Mouse (Mus musculus): ENCODE results near the gene Gm20388.

Gene Gm20388

DNA sequence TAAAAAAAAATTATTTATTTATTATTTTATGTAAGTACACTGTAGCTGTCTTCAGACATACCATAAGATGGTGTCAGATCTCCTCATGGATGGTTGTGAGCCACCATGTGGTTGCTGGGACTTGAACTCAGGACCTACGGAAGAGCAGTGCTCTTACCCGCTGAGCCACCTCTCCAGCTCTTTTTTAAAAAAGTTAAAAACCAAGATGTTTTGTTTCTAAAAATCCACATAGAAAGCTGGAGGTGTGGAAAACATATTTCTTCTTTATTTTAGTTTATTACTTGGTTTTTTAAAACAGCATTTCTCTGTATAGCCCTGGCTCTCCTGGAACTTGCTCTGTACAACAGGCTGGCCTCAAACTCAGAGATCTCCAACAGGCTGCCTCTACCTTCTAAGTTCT, 3417.9 kb downstream of the Gm20388 start:
- no peak for DNase-seq (ENCODE audit: low read depth, low spot score)

DNA sequence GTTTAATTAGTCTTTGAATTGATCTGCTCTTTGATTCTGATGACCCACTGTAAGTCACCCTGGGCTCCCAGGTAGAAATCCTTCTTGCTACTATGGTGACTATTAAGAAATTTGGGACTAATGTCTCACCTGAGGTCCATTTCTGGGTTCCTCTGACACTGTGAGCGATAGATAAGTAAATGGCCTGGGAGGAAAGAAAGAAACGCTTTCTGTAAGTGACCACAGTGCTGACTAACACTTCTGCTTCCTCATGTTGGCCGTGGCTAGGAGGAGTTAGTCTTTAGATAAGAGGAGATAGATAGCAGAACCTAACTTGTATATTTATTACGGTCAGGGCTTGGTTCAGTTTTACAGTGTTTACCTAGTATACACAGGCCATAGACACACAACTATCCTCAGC, 3418.7 kb downstream of the Gm20388 start:
- DNase-seq (ENCODE audit: low read depth, low spot score), result no peak

DNA sequence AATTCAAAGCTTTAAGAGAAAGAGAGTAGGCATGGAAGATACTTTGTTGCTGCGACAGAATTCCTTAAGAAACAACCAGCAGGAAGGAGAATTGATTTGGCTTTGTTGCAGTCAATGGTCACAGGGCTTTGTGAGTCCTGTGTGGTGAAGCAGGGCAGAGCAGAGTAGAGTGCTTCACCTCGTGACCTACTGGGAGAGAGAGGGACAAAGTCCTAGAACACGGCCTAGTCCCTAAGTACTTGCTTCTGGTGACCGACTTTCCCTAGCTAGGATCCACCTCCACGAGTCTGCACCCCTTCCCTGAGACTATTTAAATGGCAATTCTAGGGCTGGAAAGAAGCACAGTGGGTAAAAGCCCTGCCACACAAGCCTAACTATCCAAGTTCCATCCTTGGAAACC, 3419.3 kb downstream of the Gm20388 start:
- DNase-seq (ENCODE audit: low read depth, low spot score), result no peak

DNA sequence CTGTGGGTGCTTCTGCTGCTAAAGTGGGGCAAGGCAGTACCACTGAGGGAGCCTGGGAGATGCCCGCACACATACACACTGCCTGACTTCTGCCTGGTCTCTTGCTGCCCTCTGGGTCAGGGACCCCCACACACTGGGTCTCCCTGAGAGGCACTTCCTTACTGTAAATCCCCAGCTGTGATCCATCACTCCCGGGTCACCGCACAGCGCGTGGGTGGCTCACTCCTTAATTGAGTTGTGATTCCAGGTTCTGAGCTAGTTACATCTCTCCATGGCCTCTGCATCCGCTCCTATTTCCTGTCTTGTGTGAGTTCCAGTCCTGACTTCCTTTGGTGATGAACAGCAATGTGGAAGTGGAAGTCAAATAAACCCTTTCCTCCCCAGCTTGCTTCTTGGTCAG, 3420.1 kb downstream of the Gm20388 start:
- no peak for DNase-seq (ENCODE audit: low read depth, low spot score)

DNA sequence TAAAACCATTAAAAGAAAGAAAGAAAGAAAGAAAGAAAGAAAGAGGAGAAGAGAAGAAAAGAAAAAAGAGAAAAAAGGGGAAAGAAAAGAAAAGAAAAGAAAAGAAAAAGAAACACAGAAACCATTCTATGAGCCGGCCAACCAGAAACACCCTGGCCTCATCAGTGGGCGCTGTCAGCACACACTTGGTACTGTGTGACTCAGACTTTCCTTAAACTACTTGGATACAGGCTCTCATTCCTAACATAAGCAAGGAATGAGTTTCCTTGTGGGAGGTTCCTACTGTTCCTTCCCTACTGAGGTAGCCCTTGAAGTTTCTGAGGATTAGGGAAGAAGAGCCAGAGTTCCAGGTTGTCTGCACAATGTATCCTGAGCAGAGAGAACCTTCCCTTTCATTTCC, 3420.7 kb downstream of the Gm20388 start:
- no peak for DNase-seq (ENCODE audit: low read depth, low spot score)

DNA sequence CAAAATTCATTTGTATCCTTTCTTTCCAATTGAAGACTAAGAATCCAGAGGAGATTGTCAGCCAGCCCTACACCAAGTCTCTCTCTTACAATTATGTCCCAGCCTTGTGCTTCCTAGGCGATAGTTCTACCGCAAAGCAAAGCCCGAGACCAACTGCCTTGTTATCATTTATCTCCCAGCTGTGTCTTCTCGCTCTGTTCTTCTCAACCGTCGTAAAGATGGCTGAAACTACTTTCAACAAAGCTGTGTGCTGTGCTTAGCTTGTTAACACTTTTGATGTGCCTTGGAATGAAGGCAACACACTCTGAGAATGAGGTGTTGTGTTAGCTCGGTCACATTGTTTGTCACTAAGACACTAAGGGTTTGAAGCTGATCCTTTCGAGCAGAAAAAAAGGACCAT, 3421.2 kb downstream of the Gm20388 start:
- DNase-seq (ENCODE audit: low read depth, low spot score), result no peak

DNA sequence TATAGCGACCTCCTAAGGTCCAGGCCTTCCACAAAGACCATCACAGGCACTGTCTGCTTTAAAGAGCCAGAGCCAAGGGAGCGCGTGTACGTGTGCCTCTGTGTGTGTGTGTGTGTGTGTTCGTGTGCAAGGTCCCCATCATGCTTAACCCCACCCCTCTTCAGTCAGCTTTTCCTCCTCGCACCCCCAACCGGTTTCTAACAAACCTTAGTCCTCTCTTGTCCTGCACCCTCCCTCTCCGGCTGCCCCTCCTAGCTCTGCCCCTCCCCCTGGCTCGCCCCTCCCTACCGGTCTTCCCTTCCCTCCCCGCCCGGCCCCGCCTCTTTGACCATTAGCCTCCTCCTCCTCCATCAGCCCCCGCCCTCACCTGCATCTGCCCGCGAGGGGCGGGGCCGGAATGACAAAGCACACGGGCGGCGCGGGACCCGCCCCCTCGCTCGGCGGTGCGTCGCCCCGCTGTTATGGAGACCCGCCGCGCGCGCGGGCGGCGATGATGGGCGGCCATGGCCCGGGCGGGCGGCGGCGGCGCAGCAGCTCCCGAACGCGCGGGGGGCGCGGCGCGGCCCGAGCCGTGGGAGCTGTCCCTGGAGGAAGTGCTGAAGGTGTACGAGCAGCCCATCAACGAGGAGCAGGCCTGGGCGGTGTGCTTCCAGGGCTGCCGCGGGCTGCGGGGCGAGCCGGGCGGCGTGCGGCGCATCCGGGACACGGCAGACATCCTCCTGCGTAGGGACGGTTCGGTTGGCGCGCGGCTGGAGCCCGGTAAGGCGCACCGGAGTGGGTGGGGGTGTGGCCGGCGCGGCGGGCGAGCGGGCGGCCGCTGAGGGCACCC, 3421.8 kb downstream of the Gm20388 start, which contains the start of gene Spire2:
TSS of gene Spire2 (plus strand) at position 452 of the 829 bp plus-strand sequence.
- DNase-seq (ENCODE audit: low read depth, low spot score), result peak; percentile 78

DNA sequence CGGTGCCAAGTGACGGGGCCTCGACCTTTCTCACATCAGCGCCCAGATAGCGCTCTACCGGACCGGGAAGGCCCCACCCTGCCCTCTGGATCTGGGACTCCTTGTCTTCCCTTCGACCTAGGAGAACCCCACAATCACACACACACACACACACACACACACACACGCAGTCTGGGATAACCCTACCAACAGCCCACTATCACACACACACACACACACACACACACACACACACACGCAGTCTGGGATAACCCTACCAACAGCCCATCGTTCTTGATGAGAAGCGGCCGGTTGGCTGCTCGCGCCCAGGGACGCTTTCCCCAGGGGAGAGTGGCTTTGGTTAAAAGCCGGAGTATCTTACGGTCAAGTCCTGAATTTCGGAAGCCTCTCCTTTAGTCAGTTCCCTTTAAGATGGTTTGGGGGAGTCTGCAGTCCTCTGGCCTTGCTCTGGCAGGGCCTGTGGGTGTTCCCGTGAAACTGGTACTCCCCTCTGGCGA, 3422.5 kb downstream of the Gm20388 start:
- no peak for DNase-seq (ENCODE audit: low read depth, low spot score)

DNA sequence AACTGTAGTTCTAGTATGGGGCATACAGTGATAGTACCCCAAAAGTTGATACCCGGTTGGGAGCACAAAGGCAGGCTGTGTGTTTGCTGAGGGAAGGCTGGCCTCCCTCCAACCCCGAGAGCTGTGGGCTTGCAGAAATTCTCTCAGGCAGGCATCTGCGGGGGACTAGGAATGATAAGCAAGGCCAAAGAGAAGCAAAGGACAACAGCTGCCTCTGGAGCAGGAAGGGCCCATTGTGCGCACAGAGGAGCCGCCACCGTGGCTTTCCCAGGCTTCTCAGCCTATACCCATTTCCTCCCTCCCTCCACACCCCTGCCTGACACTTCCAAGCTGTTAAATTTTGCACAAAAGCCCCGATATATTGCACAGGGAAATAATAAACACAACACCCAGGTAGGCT, 3423.2 kb downstream of the Gm20388 start:
- DNase-seq (ENCODE audit: low read depth, low spot score), result no peak

DNA sequence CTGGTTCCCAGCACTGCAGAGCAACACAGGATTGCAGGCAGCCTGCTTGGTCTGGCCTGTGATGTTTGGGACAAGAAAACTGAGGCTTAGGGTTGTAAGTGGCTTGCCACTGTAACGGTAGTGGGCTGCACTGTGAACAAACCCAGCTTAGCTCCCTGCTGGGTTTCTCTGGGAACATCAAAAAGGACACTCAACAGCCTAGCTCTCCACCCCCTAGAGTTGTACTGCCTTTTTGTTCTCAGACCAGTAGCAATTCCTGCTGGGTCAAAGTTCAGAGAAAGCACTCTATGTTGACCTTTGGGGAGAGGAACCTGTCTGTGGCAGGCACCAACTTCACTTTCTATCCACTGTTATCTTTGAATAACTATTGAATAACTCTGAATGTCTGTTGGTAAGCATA, 3423.8 kb downstream of the Gm20388 start:
- DNase-seq (ENCODE audit: low read depth, low spot score), result no peak

DNA sequence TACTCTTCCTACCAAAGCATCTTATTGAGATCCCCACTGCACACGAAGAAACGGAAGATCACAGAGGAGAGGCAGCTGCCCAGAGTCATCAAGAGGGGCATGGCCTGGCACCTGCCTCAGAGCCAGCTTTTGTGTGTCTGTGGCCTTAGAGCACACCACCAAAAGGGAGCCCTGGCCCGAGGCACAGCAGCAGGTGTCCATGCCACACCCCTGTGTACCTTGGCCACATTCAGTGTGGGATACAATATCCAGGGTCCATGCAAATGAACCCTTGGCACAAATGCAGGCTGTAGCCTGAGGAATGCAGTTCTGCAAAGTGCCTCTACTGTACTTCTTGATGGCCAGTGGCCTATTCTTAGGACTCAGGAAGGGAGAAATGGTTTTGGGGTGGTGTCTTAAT, 3426.8 kb downstream of the Gm20388 start:
- DNase-seq (ENCODE audit: low read depth, low spot score), result no peak

DNA sequence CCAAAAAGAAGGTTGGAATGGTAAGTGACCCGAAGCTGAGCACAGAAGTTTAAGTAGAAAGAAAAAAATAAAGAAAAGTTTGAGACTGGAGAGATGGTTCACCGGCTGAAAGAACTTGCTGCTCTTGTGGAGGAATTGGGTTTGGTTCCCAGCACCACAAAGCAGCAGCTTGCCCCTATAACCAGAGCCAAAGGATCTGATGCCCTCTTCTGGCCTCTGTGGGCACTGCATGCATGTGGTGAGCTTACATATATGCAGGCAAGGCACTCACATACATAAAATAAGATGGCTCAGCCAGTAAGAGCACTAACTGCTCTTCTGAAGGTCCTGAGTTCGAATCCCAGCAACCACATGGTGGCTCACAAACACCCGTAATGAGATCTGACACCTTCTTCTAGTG, 3429.4 kb downstream of the Gm20388 start:
- DNase-seq (ENCODE audit: low read depth, low spot score), result no peak

DNA sequence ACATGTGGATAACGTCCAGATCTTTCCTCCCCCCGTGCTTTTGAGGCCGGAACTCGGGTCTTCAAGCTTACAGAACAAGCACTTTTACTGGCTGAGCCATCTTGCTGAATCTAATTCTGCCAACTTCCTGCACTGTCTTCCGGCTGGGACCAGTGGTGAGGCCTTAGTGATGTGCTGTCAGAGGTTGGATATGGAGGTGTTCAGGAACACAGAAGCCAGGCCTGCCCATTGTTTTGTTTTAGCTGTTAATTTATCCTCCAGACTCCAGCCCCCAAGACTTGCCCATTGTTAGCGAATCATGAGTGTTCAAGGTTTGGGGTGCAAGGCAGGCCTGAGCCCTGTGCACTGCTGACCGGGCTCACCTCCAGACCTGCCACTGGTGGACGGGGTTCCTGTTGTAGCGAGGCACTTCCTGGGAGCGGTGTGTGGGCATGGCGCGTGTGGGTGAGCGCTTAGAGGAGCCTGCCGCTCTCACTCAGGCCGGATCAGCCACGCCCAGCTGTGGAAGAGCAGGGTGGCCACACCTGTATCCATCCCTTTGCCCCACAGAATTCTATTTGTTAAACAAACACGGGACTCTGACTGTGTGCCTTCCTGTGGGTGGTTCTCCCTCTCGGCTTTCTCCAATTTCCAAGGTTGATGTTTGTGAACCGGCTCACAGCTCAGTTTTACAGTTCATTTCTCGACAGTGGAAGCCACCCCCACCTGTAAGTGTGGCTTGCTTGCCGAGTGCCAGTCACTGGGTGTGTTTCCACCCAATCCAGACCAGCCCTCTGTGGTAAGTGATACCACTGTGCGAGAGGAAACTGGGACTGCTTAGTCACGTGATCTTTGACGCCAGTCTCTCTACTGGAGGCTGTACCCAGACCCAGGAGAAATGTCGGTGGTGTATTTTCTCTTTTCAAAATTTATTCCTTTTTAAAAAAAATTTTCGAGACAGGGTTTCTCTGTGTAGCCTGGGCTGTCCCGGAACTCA, 3430.7 kb downstream of the Gm20388 start:
- no peak for DNase-seq (ENCODE audit: low read depth, low spot score)

DNA sequence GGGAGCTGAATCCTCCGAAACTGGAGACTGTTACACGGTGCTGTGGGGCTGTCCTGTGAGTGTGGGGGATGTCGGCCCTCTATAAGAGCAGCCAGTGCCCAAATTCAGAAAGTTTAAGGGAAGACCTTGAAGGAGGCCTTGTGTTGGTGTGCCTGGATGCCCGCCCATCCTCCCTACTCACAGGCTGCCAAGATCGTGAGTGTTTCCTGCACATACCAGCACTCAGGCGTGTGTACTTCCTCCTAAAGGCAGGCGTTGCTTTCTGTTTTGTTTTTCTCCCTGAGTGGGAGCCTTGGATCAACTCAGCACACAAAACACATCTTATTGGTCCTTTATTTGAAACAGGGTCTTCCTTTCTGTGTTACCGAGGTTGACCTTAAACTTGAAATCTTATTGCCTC, 3431.6 kb downstream of the Gm20388 start:
- no peak for DNase-seq (ENCODE audit: low read depth, low spot score)

DNA sequence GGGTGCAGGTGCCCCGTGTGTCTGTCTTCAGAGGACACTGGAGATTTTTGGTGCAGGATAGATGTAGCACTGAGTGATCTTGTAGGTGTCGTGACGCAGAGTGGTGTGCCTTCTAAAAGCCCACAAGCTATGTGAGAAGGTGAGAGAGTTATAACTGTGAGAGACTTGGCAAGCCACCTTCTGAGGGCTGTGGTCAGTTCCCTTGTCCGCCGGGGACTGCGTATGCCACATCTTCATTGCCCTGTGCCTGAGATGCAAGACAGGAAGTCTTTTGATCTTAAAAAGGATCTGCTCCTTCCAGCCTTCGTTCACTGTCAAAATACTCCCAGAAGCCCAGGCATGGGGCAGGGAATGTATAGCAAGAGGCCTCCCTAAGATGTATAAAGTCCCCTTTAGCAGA, 3432.3 kb downstream of the Gm20388 start:
- no peak for DNase-seq (ENCODE audit: low read depth, low spot score)

DNA sequence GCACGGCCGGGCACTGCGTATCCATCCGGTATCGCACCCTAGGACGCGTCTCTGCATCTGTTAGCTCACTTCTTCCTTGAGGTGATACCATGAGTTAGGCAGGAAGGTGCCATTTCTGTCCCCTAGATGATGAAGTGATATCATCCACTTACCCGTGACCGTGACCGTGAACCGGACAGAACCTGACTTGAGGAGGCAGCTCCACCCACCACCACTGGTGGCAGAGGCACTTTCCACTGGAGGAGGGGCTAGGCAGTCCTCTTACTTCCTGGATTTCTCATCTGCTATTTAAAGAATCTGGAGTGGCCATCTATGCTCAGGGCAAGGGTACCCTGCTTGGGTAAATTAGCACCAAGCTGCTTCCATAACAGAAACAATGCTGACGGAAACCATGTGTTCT, 3432.8 kb downstream of the Gm20388 start:
- no peak for DNase-seq (ENCODE audit: low read depth, low spot score)

DNA sequence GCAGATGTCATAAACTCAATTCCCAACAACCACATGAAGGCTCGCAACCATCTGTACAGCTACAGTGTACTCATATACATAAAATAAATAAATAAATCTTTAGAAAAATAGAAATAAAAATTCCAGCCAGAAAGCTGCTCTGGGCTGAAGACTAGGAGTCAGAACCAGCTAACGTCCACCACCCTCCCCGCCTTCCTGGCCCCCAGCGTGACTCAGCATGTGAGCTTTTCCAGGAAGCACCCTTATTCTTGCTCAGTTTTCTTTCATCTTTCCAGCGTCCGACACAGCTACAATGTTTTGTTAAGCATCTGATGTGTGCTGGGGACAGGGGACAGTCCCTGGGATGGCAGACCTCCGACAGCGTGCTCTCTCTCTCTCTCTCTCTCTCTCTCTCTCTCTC, 3434.5 kb downstream of the Gm20388 start:
- no peak for DNase-seq (ENCODE audit: low read depth, low spot score)

DNA sequence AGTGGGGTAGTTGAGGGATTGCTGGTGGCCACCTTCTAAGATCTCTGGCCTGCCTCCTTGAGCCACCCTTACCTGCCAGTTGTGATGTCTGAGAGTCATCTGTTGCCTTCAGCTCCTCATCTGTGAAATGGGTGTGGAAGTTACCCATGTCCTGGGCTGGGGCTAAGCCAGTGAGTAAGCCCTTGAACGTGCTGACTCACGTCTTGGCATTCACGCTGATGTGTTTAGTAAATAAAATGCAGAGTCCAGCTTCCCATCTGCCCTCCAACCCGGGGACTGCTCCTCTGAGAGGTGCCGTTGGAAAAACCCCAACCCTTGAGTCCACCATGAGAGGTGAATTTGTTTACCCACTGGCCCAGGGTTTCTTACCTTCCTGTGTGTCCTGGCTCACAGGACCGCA, 3435.2 kb downstream of the Gm20388 start:
- no peak for DNase-seq (ENCODE audit: low read depth, low spot score)

DNA sequence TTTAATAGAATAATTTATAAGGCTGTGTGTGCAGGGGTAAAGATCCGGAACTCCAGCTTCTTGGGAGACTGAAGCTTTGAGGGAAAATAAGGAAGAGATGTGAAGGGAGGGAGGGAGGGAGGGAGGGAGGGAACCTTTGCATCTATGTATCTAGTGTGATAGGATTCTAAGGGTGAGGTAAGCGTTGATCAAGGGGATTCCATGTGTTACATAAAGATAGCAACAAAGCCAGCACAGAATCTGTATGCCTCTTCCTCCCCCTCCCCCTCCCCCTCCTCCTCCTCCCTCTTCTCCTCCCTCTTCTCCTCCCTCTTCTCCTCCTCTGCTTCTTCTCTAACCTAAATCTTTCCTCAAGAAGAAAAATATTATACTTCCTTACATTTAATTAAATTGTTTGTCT, 3436.7 kb downstream of the Gm20388 start:
- no peak for DNase-seq (ENCODE audit: low read depth, low spot score)

DNA sequence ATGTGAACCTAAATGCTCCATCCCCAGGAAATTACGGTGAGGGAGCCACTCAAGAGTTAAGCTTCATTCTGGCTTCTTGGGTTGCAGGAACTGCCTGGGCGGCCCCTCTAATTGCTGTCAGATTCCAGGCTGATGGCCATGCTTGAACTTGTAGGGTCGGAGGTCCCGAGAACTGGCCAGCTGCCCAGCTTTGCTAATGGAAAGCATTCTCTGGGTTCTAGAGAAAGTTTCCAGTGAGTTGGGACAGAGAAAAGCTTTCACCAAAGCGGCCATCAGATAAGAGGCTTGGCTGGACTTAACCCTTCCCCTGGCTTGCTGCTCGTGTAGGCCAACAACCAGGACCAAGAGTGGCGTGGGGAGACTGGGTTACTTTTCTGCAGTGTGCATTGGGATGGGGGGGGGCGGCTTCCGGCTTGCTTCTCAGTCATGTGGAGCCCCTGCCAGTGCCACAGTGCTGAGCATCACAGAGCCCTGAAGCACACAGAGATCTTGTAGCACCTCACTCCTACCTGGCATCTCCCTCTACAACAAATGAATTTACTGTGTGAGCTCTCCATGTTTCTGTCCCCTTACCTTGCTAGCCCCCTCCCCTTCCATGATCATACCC, 3437.7 kb downstream of the Gm20388 start:
- DNase-seq (ENCODE audit: low read depth, low spot score), result no peak

DNA sequence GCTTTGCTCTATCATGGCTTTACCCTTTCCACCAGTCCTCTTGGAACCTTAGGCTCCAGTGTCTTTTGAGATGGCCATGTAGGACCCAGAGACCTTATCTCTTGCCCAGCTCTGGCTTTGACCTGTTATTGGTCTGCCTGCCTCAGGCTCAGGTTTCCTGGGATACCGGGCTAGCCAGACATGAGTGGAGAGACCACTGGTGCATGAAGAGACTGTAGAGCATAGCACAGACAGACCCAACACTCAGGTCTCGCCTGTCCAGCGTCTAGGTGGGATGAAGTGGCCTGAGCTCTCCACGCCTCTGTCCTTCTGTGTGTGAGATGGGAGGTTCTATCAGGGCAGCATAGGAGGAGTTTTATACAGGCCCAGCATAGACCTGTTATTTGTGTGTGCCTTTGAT, 3438.4 kb downstream of the Gm20388 start:
- DNase-seq (ENCODE audit: low read depth, low spot score), result no peak

DNA sequence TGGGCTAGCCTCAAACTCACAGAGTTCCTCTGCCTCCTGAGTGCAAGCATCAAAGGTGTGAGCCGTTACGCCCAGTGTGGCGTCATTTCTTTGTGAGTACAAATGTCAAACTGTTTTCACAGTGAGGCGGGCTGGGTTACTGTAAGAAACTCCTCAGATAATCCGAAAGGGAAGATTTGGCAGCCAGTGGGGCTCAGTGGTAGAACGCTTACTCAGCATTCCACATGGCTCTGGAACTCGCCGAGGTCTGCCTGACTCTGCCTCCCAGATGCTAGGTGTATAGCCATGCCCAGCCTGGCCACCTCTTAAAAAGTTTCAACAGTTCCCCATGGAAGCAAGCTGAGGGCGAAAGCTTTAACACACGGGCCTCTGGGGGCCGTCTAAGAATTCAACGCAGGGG, 3441.5 kb downstream of the Gm20388 start:
- no peak for DNase-seq (ENCODE audit: low read depth, low spot score)

Data from retina, adult 2 months (tissue).